Mouse (Mus musculus) midbrain, embryonic 14.5 days (tissue): ENCODE results near the gene Epor. TPM values are rescaled to one million over a fixed set of nuclear protein-coding genes. Genes with fewer than 3 reads are reported as not detected.
A peak's percentile ranks its signal among the peaks of the same experiment; 100 is the strongest.

Source experiments
- ATAC-seq: fragments of 200-750 bp; cut with Nextera tagmentation; 2 replicates; pipeline ENCODE4 v1.8.0; 2017; ENCODE audit warnings: moderate number of reproducible peaks, moderate library complexity; ENCODE audit not compliant: low FRiP score, low TSS enrichment
- DNase-seq: peaks from one replicate; pipeline ENCODE4 v3.0.0-alpha.2; 2015
- H3K27ac ChIP-seq: fragments of 300-500 bp; sonication (generic); replicated peaks from 2 replicates; pipeline ENCODE4 v1.5.1; 2014; ENCODE audit warnings: mild to moderate bottlenecking, low read depth, low read length, moderate library complexity
- H3K27me3 ChIP-seq: fragments of 300-500 bp; sonication (generic); 2 replicates; pipeline ENCODE4 v1.6.1; 2014; ENCODE audit warnings: low read length, control low read depth, mixed read lengths; ENCODE audit not compliant: control insufficient read depth, insufficient read depth
- H3K36me3 ChIP-seq: fragments of 300-500 bp; sonication (generic); 2 replicates; pipeline ENCODE4 v1.6.1; 2014; ENCODE audit warnings: low read length, control low read depth; ENCODE audit not compliant: control insufficient read depth, insufficient read depth
- H3K4me1 ChIP-seq: fragments of 300-500 bp; sonication (generic); 2 replicates; pipeline ENCODE4 v1.6.1; 2014; ENCODE audit warnings: mild to moderate bottlenecking, antibody characterized with exemption, low read length, control low read depth; ENCODE audit not compliant: control insufficient read depth, insufficient read depth
- H3K4me2 ChIP-seq: fragments of 300-500 bp; sonication (generic); 2 replicates; pipeline ENCODE4 v1.6.1; 2014; ENCODE audit warnings: mild to moderate bottlenecking, low read length, moderate library complexity
- H3K4me3 ChIP-seq: fragments of 300-500 bp; sonication (generic); replicated peaks from 2 replicates; pipeline ENCODE4 v1.5.1; 2014; ENCODE audit warnings: low read depth, low read length
- H3K9ac ChIP-seq: fragments of 300-500 bp; sonication (generic); replicated peaks from 2 replicates; pipeline ENCODE4 v1.6.1; 2014; ENCODE audit warnings: mild to moderate bottlenecking, low read length, moderate library complexity
- H3K9me3 ChIP-seq: fragments of 300-500 bp; sonication (generic); 2 replicates; pipeline ENCODE4 v1.6.1; 2016; ENCODE audit warnings: low read length, control low read depth, mixed read lengths; ENCODE audit not compliant: control insufficient read depth
- WGBS: fragments of 180-500 bp; shearing (Covaris S2); extraction: QIAGEN DNeasy Blood & Tissue Kit; methylation state at CpG from one replicate; pipeline ENCODE4 v1.1.7; 2014; 5-methylcytosine and 5-hydroxymethylcytosine counted together
- polyA plus RNA-seq: library from polyadenylated mRNA; unstranded; fragments of >200 nt; fragmentation: Nextera tagmentation; extraction: Ambion mirVana; gene quantifications from 2 replicates; pipeline ENCODE4 v1.2.1, GENCODE M21; 2014

Epor gene
- polyA plus RNA-seq, 1 experiment from 2014 or later, result 2.0 TPM

- DNase-seq (peak; percentile 50), ATAC-seq (no peak)
- Histone ChIP-seq H3K9me3 (no peaks in the 10 kb centered on the region), H3K27me3 (no peaks in the 10 kb centered on the region), H3K27ac (peak overlapping the region; percentile 66; the same call in 1 of the 2 replicates), H3K36me3 (0 out of 2 replicates have a peak, but pooled peaks cover 5% of the 10 kb centered on the region), H3K4me3 (peak overlapping the region; percentile 48), H3K4me1 (peaks cover 11% of the 10 kb centered on the region), H3K9ac (peak overlapping the region; percentile 59), H3K4me2 (peak overlapping the region; percentile 65)
- WGBS, result 3% methylated on average over 6 of the region's 6 CpGs
Observed at GRCm38 (mm10) chr9:21926784-21927183, 36.5 kb downstream of the Epor start.

DNA sequence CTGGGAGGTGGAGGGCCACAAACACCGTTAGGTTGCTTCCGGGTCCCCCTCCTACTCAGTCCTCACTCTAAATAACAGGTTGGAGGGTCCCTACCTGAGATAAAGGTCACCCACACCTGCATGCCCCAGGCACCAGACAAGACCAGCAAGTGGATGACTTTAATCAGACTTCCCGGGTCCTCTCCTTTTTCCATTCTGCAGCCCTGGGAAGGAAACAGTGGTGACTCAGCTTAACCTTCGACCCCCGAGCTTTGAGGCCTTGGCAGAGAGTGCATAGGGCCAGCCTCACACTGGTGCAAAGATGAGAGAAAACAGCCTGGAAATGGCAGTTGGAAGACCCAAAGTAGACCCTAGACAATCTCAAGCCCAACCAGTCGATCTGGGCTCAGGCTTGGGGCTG is 37.2 kb downstream of the Epor start:
- Histone ChIP-seq H3K36me3 (0 out of 2 replicates have a peak, but pooled peaks cover 5% of the 10 kb centered on the region), H3K27ac (no peak overlapping the region), H3K4me1 (peaks cover 11% of the 10 kb centered on the region), H3K4me2 (peak overlapping the region; percentile 65), H3K9ac (no peak overlapping the region), H3K9me3 (no peaks in the 10 kb centered on the region), H3K27me3 (no peaks in the 10 kb centered on the region), H3K4me3 (0 out of 2 replicates have a peak overlapping the region, but pooled peaks have one; percentile 48)
- ATAC-seq (no peak), DNase-seq (no peak)
- 81% methylated on average over 6 of the region's 6 CpGs for WGBS

GRCm38 (mm10) chr9:21925506-21925905 is 37.8 kb downstream of the Epor start:
- no peak for DNase-seq
- Histone ChIP-seq H3K36me3 (0 out of 2 replicates have a peak, but pooled peaks cover 5% of the 10 kb centered on the region), H3K4me3 (no peak overlapping the region), H3K27ac (no peak overlapping the region), H3K4me2 (no peak overlapping the region), H3K9me3 (no peaks in the 10 kb centered on the region), H3K27me3 (no peaks in the 10 kb centered on the region), H3K9ac (no peak overlapping the region), H3K4me1 (peaks cover 11% of the 10 kb centered on the region)
- no peak for ATAC-seq
- 100% methylated on average over 1 of the region's 1 CpGs for WGBS

GRCm38 (mm10) chr9:21925034-21925433 is 38.3 kb downstream of the Epor start:
- Histone ChIP-seq H3K9ac (no peak overlapping the region), H3K9me3 (no peaks in the 10 kb centered on the region), H3K27ac (no peak overlapping the region), H3K4me1 (peaks cover 11% of the 10 kb centered on the region), H3K36me3 (0 out of 2 replicates have a peak, but pooled peaks cover 5% of the 10 kb centered on the region), H3K27me3 (no peaks in the 10 kb centered on the region), H3K4me2 (no peak overlapping the region), H3K4me3 (no peak overlapping the region)
- ATAC-seq (no peak), DNase-seq (no peak)
- 76% methylated on average over 3 of the region's 3 CpGs for WGBS

DNA sequence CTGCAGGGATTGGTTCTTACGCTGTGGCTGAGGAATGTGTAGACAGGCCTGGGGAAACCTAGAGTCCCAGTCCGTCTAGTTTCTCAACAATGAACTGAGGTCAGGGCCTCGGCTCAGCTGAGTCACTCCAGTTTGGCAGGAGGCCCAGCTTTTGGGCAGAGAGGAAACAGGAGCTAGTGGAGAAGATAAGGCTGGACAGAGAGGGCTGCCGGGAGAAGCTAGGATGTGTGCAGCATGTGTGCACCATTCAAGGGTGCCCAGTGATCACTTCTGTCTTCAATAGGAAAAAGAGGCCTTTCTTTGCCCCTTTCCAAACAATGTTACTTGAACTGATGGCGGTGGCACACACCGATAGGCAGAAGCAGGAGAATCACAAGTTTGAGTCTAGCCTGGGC is 39.2 kb downstream of the Epor start:
- H3K27ac ChIP-seq, result no peak overlapping the region
- H3K4me3 ChIP-seq, result no peak overlapping the region
- no peaks in the 10 kb centered on the region for H3K9me3 ChIP-seq
- 0 out of 2 replicates have a peak, but pooled peaks cover 5% of the 10 kb centered on the region for H3K36me3 ChIP-seq
- WGBS, result 80% methylated on average over 6 of the region's 6 CpGs
- no peak for DNase-seq
- H3K27me3 ChIP-seq, result no peaks in the 10 kb centered on the region
- peaks cover 11% of the 10 kb centered on the region for H3K4me1 ChIP-seq
- H3K9ac ChIP-seq, result no peak overlapping the region
- no peak overlapping the region for H3K4me2 ChIP-seq
- no peak for ATAC-seq

DNA sequence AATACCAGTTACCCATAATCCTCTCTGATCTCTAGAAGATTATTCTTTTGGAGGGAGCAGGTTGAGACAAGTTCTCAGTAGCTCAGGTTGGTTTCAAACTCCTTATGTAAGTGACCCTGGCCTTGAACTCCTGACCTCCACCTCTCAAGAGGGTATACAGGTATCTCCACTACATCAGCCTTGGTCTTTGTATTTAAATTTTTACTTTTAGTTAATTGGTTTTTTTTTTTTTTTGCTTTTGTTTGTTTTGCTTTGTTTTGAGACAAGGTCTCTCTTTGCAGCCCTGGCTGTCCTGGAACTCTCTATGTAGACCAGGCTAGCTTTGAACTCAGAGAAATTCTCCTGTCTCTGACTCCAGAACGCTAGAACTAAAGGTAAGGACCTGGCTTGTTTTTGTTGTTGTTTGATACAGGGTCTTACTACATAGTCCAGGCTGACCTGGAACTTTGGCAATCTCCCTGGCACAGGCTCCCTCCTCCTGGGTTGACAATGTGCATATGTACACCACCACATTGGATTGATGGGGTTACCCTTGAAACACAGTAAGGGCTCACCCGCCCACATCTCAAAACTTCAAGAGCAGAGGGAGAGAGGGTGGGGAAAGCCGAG is 39.7 kb downstream of the Epor start:
- Histone ChIP-seq H3K27me3 (no peaks in the 10 kb centered on the region), H3K36me3 (0 out of 2 replicates have a peak, but pooled peaks cover 5% of the 10 kb centered on the region), H3K4me1 (peaks cover 11% of the 10 kb centered on the region), H3K4me3 (no peak overlapping the region), H3K9ac (no peak overlapping the region), H3K9me3 (no peaks in the 10 kb centered on the region), H3K27ac (no peak overlapping the region), H3K4me2 (no peak overlapping the region)
- no peak for DNase-seq
- no peak for ATAC-seq
- WGBS, result 82% methylated on average over 3 of the region's 3 CpGs

DNA sequence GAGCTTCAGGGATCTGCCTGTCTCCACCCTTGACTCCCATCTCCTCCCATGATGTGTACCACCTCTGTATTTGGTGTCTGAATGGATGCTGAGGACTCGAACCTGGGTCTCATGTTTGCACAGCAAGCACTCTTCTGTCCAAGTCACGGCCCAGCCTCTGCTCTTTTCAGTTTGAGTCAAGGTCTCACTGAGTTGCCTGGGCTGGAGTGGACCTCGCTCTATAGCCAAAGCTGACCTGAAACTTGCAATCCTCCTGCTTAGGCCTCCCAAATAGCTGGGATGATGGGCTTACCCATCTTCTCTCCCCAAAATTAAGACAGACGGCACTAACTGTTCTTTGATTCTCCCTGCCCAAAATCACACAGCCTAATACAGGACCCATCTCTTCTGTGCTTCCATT is 40.3 kb downstream of the Epor start:
- no peak overlapping the region for H3K27ac ChIP-seq
- ATAC-seq, result no peak
- no peak overlapping the region for H3K9ac ChIP-seq
- WGBS, result 96% methylated on average over 4 of the region's 4 CpGs
- no peak for DNase-seq
- peaks cover 11% of the 10 kb centered on the region for H3K4me1 ChIP-seq
- no peak overlapping the region for H3K4me3 ChIP-seq
- no peaks in the 10 kb centered on the region for H3K27me3 ChIP-seq
- no peaks in the 10 kb centered on the region for H3K9me3 ChIP-seq
- H3K4me2 ChIP-seq, result no peak overlapping the region
- 0 out of 2 replicates have a peak, but pooled peaks cover 5% of the 10 kb centered on the region for H3K36me3 ChIP-seq

DNA sequence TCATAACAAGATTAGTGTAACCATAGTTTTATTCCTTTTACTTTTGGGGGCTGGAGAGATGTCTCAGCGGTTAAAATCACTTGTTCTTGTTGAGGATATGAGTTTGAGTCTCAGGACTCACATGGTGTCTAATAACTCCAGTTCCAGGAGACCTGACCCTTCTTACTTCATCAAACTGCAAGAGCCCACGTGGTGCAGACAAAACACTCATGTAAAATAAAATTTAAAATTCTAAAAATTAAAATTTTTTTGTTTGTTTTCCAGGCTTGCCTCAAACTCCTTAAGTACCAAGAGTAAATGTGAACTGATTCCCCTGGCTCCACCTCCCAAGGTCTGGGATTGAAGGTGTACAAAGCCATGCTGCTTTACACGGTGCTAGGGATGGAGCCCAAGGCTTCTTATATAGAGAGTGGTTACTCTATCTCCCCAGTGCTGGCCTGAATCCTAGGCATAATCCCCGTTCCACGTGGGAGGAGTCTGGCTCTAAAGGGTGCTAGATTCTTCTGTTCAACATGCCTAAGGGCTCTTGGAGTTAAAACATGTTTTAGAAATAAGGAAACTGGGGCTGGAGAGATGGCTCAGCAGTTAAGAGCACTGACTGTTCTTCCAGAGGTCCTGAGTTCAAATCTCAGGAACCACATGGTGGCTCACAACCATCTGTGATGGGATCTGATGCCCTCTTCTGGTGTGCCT is 44.5 kb downstream of the Epor start:
- DNase-seq (no peak), ATAC-seq (no peak)
- no peaks in the 10 kb centered on the region for H3K9me3 ChIP-seq
- H3K27me3 ChIP-seq, result no peaks in the 10 kb centered on the region; the same call in 1 of the 2 replicates
- H3K4me1 ChIP-seq, result 0 out of 2 replicates have a peak, but pooled peaks cover 3% of the 10 kb centered on the region
- H3K27ac ChIP-seq, result no peak overlapping the region
- WGBS, result 16% methylated on average over 5 of the region's 5 CpGs
- H3K9ac ChIP-seq, result no peak overlapping the region; the same call in 1 of the 2 replicates
- H3K4me3 ChIP-seq, result peak overlapping the region; percentile 55
- H3K4me2 ChIP-seq, result peak overlapping the region; percentile 88; the same call in 1 of the 2 replicates
- H3K36me3 ChIP-seq, result 0 out of 2 replicates have a peak, but pooled peaks cover 6% of the 10 kb centered on the region
